Mouse (Mus musculus): Measurements from ENCODE around the gene Ang. TPM values are rescaled to one million over a fixed set of nuclear protein-coding genes. Genes with fewer than 3 reads are reported as not detected.

Gene Ang
- polyA plus RNA-seq, 1 experiment, result 7.2 TPM

DNA sequence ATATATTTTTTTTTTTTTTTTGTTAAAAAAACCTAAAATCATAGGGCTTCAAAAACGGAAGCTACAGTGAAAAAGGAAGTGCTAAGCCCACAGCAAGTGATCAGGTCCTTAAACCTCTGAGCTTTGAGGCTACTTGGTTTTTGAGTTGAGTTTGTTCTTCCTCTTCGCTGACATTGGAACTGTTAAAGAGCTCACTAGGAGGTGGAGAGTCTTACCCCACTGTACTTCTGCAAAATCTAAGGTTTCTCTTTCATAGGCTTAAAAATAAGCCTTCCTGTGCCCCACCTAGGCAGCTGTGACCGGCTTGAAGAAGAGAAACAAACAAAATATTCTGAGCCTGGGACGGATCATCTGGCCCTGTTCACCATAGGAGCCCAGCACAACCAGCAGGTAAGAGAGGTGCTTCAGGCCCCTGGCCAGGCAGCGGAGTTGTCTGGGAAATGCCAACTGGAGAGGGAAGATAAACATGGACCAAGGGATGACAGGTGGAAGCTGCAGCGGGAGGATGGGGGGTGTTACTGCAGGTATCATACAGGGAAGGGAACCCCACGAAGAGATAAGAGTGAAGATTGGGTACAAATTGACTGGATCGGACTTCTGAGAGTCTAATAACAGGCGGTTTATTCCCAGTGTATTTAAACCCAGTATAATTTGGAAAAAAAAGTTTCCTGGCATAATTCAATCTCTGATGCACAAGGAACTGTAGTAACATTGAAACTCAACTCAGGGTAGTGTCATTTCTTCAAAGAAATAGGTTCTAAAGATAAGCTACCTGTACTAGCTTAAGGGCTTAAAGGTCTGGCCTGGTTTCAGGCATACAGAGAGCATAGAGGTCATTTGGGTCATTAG is 38.0 kb downstream of the Ang start:
- peak overlapping the region; percentile 72 for H3K4me3 ChIP-seq (replicated peaks; ENCODE audit: control insufficient read depth, low read depth, low read length)
- H3K4me1 ChIP-seq (ENCODE audit: control insufficient read depth, insufficient read depth, low read length), result peaks cover 16% of the 10 kb centered on the region

GRCm38 (mm10) chr14:51129624-51129975 is 38.6 kb downstream of the Ang start:
- TF ChIP-seq POLR2A (IDR thresholded peaks at IDR 0.05; ENCODE audit: borderline replicate concordance, control insufficient read depth, low read depth, low read length) (no peak), CTCF (IDR thresholded peaks at IDR 0.05; ENCODE audit: control insufficient read depth, insufficient read depth, low read length) (no peak)
- peaks cover 16% of the 10 kb centered on the region for H3K4me1 ChIP-seq (ENCODE audit: control insufficient read depth, insufficient read depth, low read length)
- 13% methylated on average over 4 of the region's 4 CpGs for WGBS
- peak overlapping the region; percentile 48 for H3K4me3 ChIP-seq (replicated peaks; ENCODE audit: control insufficient read depth, low read depth, low read length)
- peak overlapping the region; percentile 92; the same call in 1 of the 2 replicates for H3K27ac ChIP-seq (ENCODE audit: control insufficient read depth, insufficient read depth, low read depth, low read length, poor library complexity)

More for the DNA sequence above, 38.0 kb downstream of the Ang start:
- peak overlapping the region; percentile 92 for H3K27ac ChIP-seq (ENCODE audit: control insufficient read depth, insufficient read depth, low read depth, low read length, poor library complexity)
- TF ChIP-seq CTCF (IDR thresholded peaks at IDR 0.05; ENCODE audit: control insufficient read depth, insufficient read depth, low read length) (no peak), POLR2A (IDR thresholded peaks at IDR 0.05; ENCODE audit: borderline replicate concordance, control insufficient read depth, low read depth, low read length) (no peak)
- 12% methylated on average over 9 of the region's 9 CpGs for WGBS

GRCm38 (mm10) chr14:51130315-51130940 is 39.5 kb downstream of the Ang start:
- peaks cover 16% of the 10 kb centered on the region for H3K4me1 ChIP-seq (ENCODE audit: control insufficient read depth, insufficient read depth, low read length)

GRCm38 (mm10) chr14:51131086-51131815 is 40.3 kb downstream of the Ang start:
- TF ChIP-seq CTCF (IDR thresholded peaks at IDR 0.05; ENCODE audit: control insufficient read depth, insufficient read depth, low read length), result no peak
- H3K4me1 ChIP-seq (ENCODE audit: control insufficient read depth, insufficient read depth, low read length), result peaks cover 16% of the 10 kb centered on the region
- H3K4me3 ChIP-seq (replicated peaks; ENCODE audit: control insufficient read depth, low read depth, low read length), result no peak overlapping the region
- H3K27ac ChIP-seq (ENCODE audit: control insufficient read depth, insufficient read depth, low read depth, low read length, poor library complexity), result peak overlapping the region; percentile 43
- 66% methylated on average over 7 of the region's 7 CpGs for WGBS

More at GRCm38 (mm10) chr14:51130315-51130940, 39.5 kb downstream of the Ang start:
- Histone ChIP-seq H3K4me3 (replicated peaks; ENCODE audit: control insufficient read depth, low read depth, low read length) (peak overlapping the region; percentile 60), H3K27ac (ENCODE audit: control insufficient read depth, insufficient read depth, low read depth, low read length, poor library complexity) (peak overlapping the region; percentile 70; the same call in 1 of the 2 replicates)
- 26% methylated on average over 9 of the region's 9 CpGs for WGBS
- TF ChIP-seq POLR2A (IDR thresholded peaks at IDR 0.05; ENCODE audit: borderline replicate concordance, control insufficient read depth, low read depth, low read length) (0 out of 2 replicates have a peak, but pooled peaks have one; percentile 28), CTCF (IDR thresholded peaks at IDR 0.05; ENCODE audit: control insufficient read depth, insufficient read depth, low read length) (no peak)

- peaks cover 16% of the 10 kb centered on the region for H3K4me1 ChIP-seq (ENCODE audit: control insufficient read depth, insufficient read depth, low read length)
- TF ChIP-seq CTCF (IDR thresholded peaks at IDR 0.05; ENCODE audit: control insufficient read depth, insufficient read depth, low read length) (no peak), POLR2A (IDR thresholded peaks at IDR 0.05; ENCODE audit: borderline replicate concordance, control insufficient read depth, low read depth, low read length) (no peak)
- WGBS, result 64% methylated on average over 4 of the region's 4 CpGs
- no peak overlapping the region for H3K4me3 ChIP-seq (replicated peaks; ENCODE audit: control insufficient read depth, low read depth, low read length)
- peak overlapping the region; percentile 59 for H3K27ac ChIP-seq (ENCODE audit: control insufficient read depth, insufficient read depth, low read depth, low read length, poor library complexity)
Observed at GRCm38 (mm10) chr14:51132372-51132771, 41.4 kb downstream of the Ang start.

GRCm38 (mm10) chr14:51140342-51140741 is 49.4 kb downstream of the Ang start:
- no peak overlapping the region for H3K27ac ChIP-seq (ENCODE audit: control insufficient read depth, insufficient read depth, low read depth, low read length, poor library complexity)
- H3K4me1 ChIP-seq (ENCODE audit: control insufficient read depth, insufficient read depth, low read length), result no peaks in the 10 kb centered on the region
- no peak overlapping the region for H3K4me3 ChIP-seq (replicated peaks; ENCODE audit: control insufficient read depth, low read depth, low read length)
- 65% methylated on average over 2 of the region's 2 CpGs for WGBS
- TF ChIP-seq CTCF (IDR thresholded peaks at IDR 0.05; ENCODE audit: control insufficient read depth, insufficient read depth, low read length) (no peak), POLR2A (IDR thresholded peaks at IDR 0.05; ENCODE audit: borderline replicate concordance, control insufficient read depth, low read depth, low read length) (no peak)

DNA sequence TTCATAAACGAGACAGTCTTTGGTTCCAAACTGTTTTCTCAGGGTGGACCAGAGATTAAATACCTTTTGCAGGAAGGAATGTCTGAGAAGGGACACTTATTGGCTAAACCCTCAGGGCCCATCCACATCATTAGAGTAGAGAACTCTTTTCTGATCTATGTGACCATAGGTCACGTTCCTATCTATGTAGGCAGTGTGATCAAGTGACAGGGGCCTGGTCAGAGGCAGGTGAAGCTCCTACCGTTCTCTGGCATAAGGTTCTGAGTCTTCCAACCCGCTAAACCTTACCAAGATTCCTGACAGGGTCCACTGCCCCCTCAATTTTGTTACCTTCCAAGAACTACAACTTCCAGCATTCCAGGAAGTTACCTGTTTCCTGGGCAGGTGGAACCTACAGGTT is 51.2 kb downstream of the Ang start:
- Histone ChIP-seq H3K4me1 (ENCODE audit: control insufficient read depth, insufficient read depth, low read length) (no peaks in the 10 kb centered on the region), H3K27ac (ENCODE audit: control insufficient read depth, insufficient read depth, low read depth, low read length, poor library complexity) (no peak overlapping the region), H3K4me3 (replicated peaks; ENCODE audit: control insufficient read depth, low read depth, low read length) (no peak overlapping the region)
- no peak for TF ChIP-seq CTCF (IDR thresholded peaks at IDR 0.05; ENCODE audit: control insufficient read depth, insufficient read depth, low read length)
- no peak for TF ChIP-seq POLR2A (IDR thresholded peaks at IDR 0.05; ENCODE audit: borderline replicate concordance, control insufficient read depth, low read depth, low read length)
- 86% methylated on average over 4 of the region's 4 CpGs for WGBS

DNA sequence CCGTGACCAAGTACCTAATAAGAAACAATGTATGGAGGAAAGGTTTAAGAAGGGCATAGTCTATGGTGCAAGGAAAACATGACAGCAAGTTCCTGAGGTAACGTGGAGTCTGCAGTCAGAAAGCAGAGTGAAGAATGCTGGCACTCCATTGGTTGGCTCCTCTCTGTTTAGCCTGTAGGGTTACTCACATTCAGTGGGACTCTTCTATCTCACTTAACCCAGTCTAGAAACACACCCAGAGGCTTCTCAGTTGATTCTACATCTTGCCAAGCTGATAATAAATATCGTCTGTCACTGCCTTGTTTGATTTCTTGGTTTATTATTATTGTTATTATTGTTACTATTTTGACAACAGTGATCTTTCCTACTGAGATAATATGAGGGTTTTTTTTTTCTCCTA is 51.6 kb downstream of the Ang start:
- TF ChIP-seq CTCF (IDR thresholded peaks at IDR 0.05; ENCODE audit: control insufficient read depth, insufficient read depth, low read length), result no peak
- TF ChIP-seq POLR2A (IDR thresholded peaks at IDR 0.05; ENCODE audit: borderline replicate concordance, control insufficient read depth, low read depth, low read length), result no peak
- Histone ChIP-seq H3K4me3 (replicated peaks; ENCODE audit: control insufficient read depth, low read depth, low read length) (no peak overlapping the region), H3K4me1 (ENCODE audit: control insufficient read depth, insufficient read depth, low read length) (no peaks in the 10 kb centered on the region), H3K27ac (ENCODE audit: control insufficient read depth, insufficient read depth, low read depth, low read length, poor library complexity) (no peak overlapping the region)
- WGBS, result 75% methylated on average over 3 of the region's 3 CpGs
